Comparison of ENCODE assay signal across 26 mouse cellular contexts in genomic region chr13:91719487-91719886, GRCm38 (mm10). TPM values are rescaled to one million over a fixed set of nuclear protein-coding genes. Genes with fewer than 3 reads are reported as not detected.
"Had no signal": no experiment of that assay in that cellular context is flagged by ENCODE, and none has a peak within 500 bp of the region (broad histone marks: within the 10 kb centered on the region; RNA-seq: fewer than 3 reads in every experiment).

No protein-coding gene starts in this region.

- ATAC-seq: forebrain, postnatal 0 days; hindbrain, postnatal 0 days; intestine, embryonic 16.5 days; liver, embryonic 12.5 days had no signal

- H3K27me3 ChIP-seq: heart, embryonic 13.5 days; heart, embryonic 15.5 days; hindbrain, embryonic 13.5 days; hindbrain, embryonic 15.5 days; kidney, embryonic 15.5 days; limb, embryonic 13.5 days; limb, embryonic 15.5 days; liver, embryonic 12.5 days had no signal

- H3K4me3 ChIP-seq: heart, embryonic 13.5 days; heart, embryonic 15.5 days; hindbrain, embryonic 13.5 days; hindbrain, embryonic 15.5 days; kidney, embryonic 15.5 days; layer of hippocampus, adult 2 months; limb, embryonic 13.5 days; limb, embryonic 15.5 days; liver, embryonic 12.5 days had no signal

- H3K9me3 ChIP-seq: heart, embryonic 13.5 days; heart, embryonic 15.5 days; hindbrain, embryonic 13.5 days; hindbrain, embryonic 15.5 days; kidney, embryonic 15.5 days; limb, embryonic 13.5 days; limb, embryonic 15.5 days; liver, embryonic 12.5 days had no signal

- H3K36me3 ChIP-seq: heart, embryonic 13.5 days; heart, embryonic 15.5 days; hindbrain, embryonic 13.5 days; hindbrain, embryonic 15.5 days; kidney, embryonic 15.5 days; limb, embryonic 13.5 days; limb, embryonic 15.5 days; liver, embryonic 12.5 days had no signal

- DNase-seq: forebrain, postnatal 0 days; gastrocnemius, postnatal 14 days; gastrocnemius, postnatal 36 days; heart, postnatal 36 days; kidney, adult 11 months; kidney, adult 2 months; kidney, adult 9 months; kidney, postnatal 14 days; kidney, postnatal 36 days; layer of hippocampus, postnatal 36 days; left cerebral cortex, postnatal 4 days had no signal

- H3K4me2 ChIP-seq: heart, embryonic 11.5 days; heart, embryonic 13.5 days; heart, embryonic 15.5 days; hindbrain, embryonic 13.5 days; hindbrain, embryonic 15.5 days; kidney, embryonic 15.5 days; limb, embryonic 13.5 days; limb, embryonic 15.5 days; liver, embryonic 12.5 days had no signal

- H3K4me1 ChIP-seq: heart, embryonic 13.5 days; heart, embryonic 15.5 days; hindbrain, embryonic 13.5 days; hindbrain, embryonic 15.5 days; kidney, embryonic 15.5 days; limb, embryonic 13.5 days; limb, embryonic 15.5 days; liver, embryonic 12.5 days had no signal

- H3K27ac ChIP-seq: heart, embryonic 13.5 days; heart, embryonic 15.5 days; hindbrain, embryonic 13.5 days; hindbrain, embryonic 15.5 days; hindbrain, postnatal 0 days; kidney, embryonic 15.5 days; kidney, postnatal 0 days; layer of hippocampus, adult 2 months; limb, embryonic 13.5 days; limb, embryonic 15.5 days; liver, embryonic 12.5 days; liver, embryonic 14.5 days had no signal

- H3K9ac ChIP-seq: forebrain, postnatal 0 days; heart, embryonic 13.5 days; heart, embryonic 15.5 days; hindbrain, embryonic 13.5 days; hindbrain, embryonic 15.5 days; kidney, embryonic 15.5 days; limb, embryonic 13.5 days; limb, embryonic 15.5 days; liver, embryonic 12.5 days; liver, embryonic 14.5 days had no signal

RNA-seq across cellular contexts. Expression of gene Acot12, which starts 21.8 kb away (rescaled TPM):
- polyA plus RNA-seq: heart, embryonic 11.5 days; heart, embryonic 13.5 days; heart, postnatal 0 days; hindbrain, embryonic 13.5 days; hindbrain, embryonic 15.5 days; kidney, embryonic 15.5 days; limb, embryonic 13.5 days; limb, embryonic 15.5 days had no signal
